Mouse (Mus musculus) kidney, embryonic 15.5 days (tissue): ENCODE measurements around the gene Ankle1. TPM values are rescaled to one million over a fixed set of nuclear protein-coding genes. Genes with fewer than 3 reads are reported as not detected.

Experiments used
- ATAC-seq: fragments of 200-750 bp; cut with Nextera tagmentation; replicated peaks from 2 replicates; pipeline ENCODE4 v1.8.0; 2017; ENCODE audit warnings: moderate TSS enrichment; ENCODE audit not compliant: low FRiP score
- H3K27ac ChIP-seq: fragments of 300-500 bp; sonication (generic); 2 replicates; pipeline ENCODE4 v1.5.1; 2015; ENCODE audit warnings: mild to moderate bottlenecking, inconsistent platforms
- H3K27me3 ChIP-seq: fragments of 300-500 bp; sonication (generic); 2 replicates; pipeline ENCODE4 v1.6.1; 2015; ENCODE audit warnings: inconsistent platforms
- H3K36me3 ChIP-seq: fragments of 300-500 bp; sonication (generic); 2 replicates; pipeline ENCODE4 v1.6.1; 2015; ENCODE audit warnings: inconsistent platforms
- H3K4me1 ChIP-seq: fragments of 300-500 bp; sonication (generic); 2 replicates; pipeline ENCODE4 v1.6.1; 2015; ENCODE audit warnings: inconsistent platforms
- H3K4me2 ChIP-seq: fragments of 300-500 bp; sonication (generic); 2 replicates; pipeline ENCODE4 v1.6.1; 2015; ENCODE audit warnings: moderate library complexity, mild to moderate bottlenecking, inconsistent platforms
- H3K4me3 ChIP-seq: fragments of 300-500 bp; sonication (generic); replicated peaks from 2 replicates; pipeline ENCODE4 v1.5.1; 2015; ENCODE audit warnings: mild to moderate bottlenecking, inconsistent platforms
- H3K9ac ChIP-seq: fragments of 300-500 bp; sonication (generic); 2 replicates; pipeline ENCODE4 v1.6.1; 2015; ENCODE audit warnings: mild to moderate bottlenecking, inconsistent platforms
- H3K9me3 ChIP-seq: fragments of 300-500 bp; sonication (generic); replicated peaks from 2 replicates; pipeline ENCODE4 v1.6.1; 2016; ENCODE audit warnings: inconsistent platforms
- WGBS: fragments of 180-500 bp; shearing (Covaris S2); methylation state at CpG from one replicate; pipeline ENCODE4 v1.1.7; 2015; ENCODE audit warnings: mixed read lengths; 5-methylcytosine and 5-hydroxymethylcytosine counted together
- polyA plus RNA-seq: library from polyadenylated mRNA; unstranded; fragments of >200 nt; fragmentation: Nextera tagmentation; extraction: Ambion mirVana; gene quantifications from 2 replicates; pipeline ENCODE4 v1.2.1, GENCODE M21; 2015

Gene Ankle1
- polyA plus RNA-seq, result 46.7 and 57.1 TPM in 2 replicates

GRCm38 (mm10) chr8:71405401-71406098 lies at the start of gene Ankle1:
TSS of gene Ankle1 (plus strand) at chr8:71406010.
- Histone ChIP-seq H3K36me3 (peaks cover 39% of the 10 kb centered on the region), H3K4me3 (peak within 1 kb of the TSS; percentile 71), H3K4me1 (peaks cover 32% of the 10 kb centered on the region), H3K9ac (peak within 1 kb of the TSS; percentile 65), H3K27ac (peak within 1 kb of the TSS; percentile 80), H3K9me3 (no peaks in the 10 kb centered on the region), H3K4me2 (peak within 1 kb of the TSS; percentile 92), H3K27me3 (no peaks in the 10 kb centered on the region)
- peak; percentile 89 for ATAC-seq
- WGBS, result 17% methylated on average over 33 of the region's 33 CpGs

- WGBS, result 81% methylated on average over 3 of the region's 3 CpGs
- Histone ChIP-seq H3K27me3 (no peaks in the 10 kb centered on the region), H3K9ac (no peak overlapping the region), H3K36me3 (peaks cover 83% of the 10 kb centered on the region), H3K27ac (no peak overlapping the region), H3K4me1 (no peaks in the 10 kb centered on the region), H3K4me2 (no peak overlapping the region), H3K4me3 (no peak overlapping the region), H3K9me3 (no peaks in the 10 kb centered on the region)
- no peak for ATAC-seq
These were observed 47.8 kb upstream of the Ankle1 start for GRCm38 (mm10) chr8:71358026-71358425.

GRCm38 (mm10) chr8:71366771-71367528 lies 38.9 kb upstream of the Ankle1 start, which contains the start of gene Use1:
TSS of gene Use1 (plus strand) at chr8:71366848.
- under 1% methylated on average over 56 of the region's 56 CpGs for WGBS
- Histone ChIP-seq H3K27me3 (no peaks in the 10 kb centered on the region), H3K27ac (peak within 1 kb of the TSS; percentile 95), H3K9ac (peak within 1 kb of the TSS; percentile 65), H3K4me2 (peak within 1 kb of the TSS; percentile 84), H3K36me3 (peaks cover 18% of the 10 kb centered on the region), H3K4me3 (peak within 1 kb of the TSS; percentile 71), H3K9me3 (no peaks in the 10 kb centered on the region), H3K4me1 (peaks cover 29% of the 10 kb centered on the region)
- peak; percentile 85 for ATAC-seq

- ATAC-seq, result no peak; the same call in 1 of the 2 replicates
- Histone ChIP-seq H3K27ac (peak overlapping the region; percentile 95), H3K9me3 (no peaks in the 10 kb centered on the region), H3K4me1 (peaks cover 31% of the 10 kb centered on the region), H3K27me3 (no peaks in the 10 kb centered on the region), H3K36me3 (peaks cover 24% of the 10 kb centered on the region), H3K4me3 (peak overlapping the region; percentile 71), H3K4me2 (peak overlapping the region; percentile 84), H3K9ac (peak overlapping the region; percentile 65)
- WGBS, result 44% methylated on average over 17 of the region's 17 CpGs
These were observed 38.2 kb upstream of the Ankle1 start for GRCm38 (mm10) chr8:71367529-71368176.

- Histone ChIP-seq H3K27ac (peak overlapping the region; percentile 95; the same call in 1 of the 2 replicates), H3K9ac (no peak overlapping the region), H3K9me3 (no peaks in the 10 kb centered on the region), H3K27me3 (no peaks in the 10 kb centered on the region), H3K36me3 (peaks cover 31% of the 10 kb centered on the region), H3K4me1 (peaks cover 31% of the 10 kb centered on the region), H3K4me3 (peak overlapping the region; percentile 71), H3K4me2 (peak overlapping the region; percentile 84)
- no peak for ATAC-seq
These were observed 37.4 kb upstream of the Ankle1 start for GRCm38 (mm10) chr8:71368366-71368765.

GRCm38 (mm10) chr8:71369040-71369718 lies 36.6 kb upstream of the Ankle1 start:
- peaks cover 39% of the 10 kb centered on the region for H3K36me3 ChIP-seq
- no peak for ATAC-seq
- no peak overlapping the region for H3K9ac ChIP-seq
- 94% methylated on average over 10 of the region's 10 CpGs for WGBS
- peaks cover 31% of the 10 kb centered on the region for H3K4me1 ChIP-seq
- no peaks in the 10 kb centered on the region for H3K27me3 ChIP-seq
- H3K9me3 ChIP-seq, result no peaks in the 10 kb centered on the region
- H3K27ac ChIP-seq, result no peak overlapping the region
- H3K4me3 ChIP-seq, result no peak overlapping the region
- no peak overlapping the region for H3K4me2 ChIP-seq

GRCm38 (mm10) chr8:71370711-71371235 lies 35.0 kb upstream of the Ankle1 start:
- no peak for ATAC-seq
- peaks cover 46% of the 10 kb centered on the region for H3K4me1 ChIP-seq
- H3K27me3 ChIP-seq, result no peaks in the 10 kb centered on the region
- peak overlapping the region; percentile 64 for H3K4me2 ChIP-seq
- no peaks in the 10 kb centered on the region for H3K9me3 ChIP-seq
- H3K9ac ChIP-seq, result 0 out of 2 replicates have a peak overlapping the region, but pooled peaks have one; percentile 22
- H3K27ac ChIP-seq, result peak overlapping the region; percentile 90
- 18% methylated on average over 5 of the region's 5 CpGs for WGBS
- peaks cover 55% of the 10 kb centered on the region for H3K36me3 ChIP-seq
- peak overlapping the region; percentile 64 for H3K4me3 ChIP-seq

GRCm38 (mm10) chr8:71371236-71371848 lies 34.5 kb upstream of the Ankle1 start, which contains the start of gene Ocel1:
TSS of gene Ocel1 (plus strand) at chr8:71371298.
- peak within 1 kb of the TSS; percentile 64 for H3K4me2 ChIP-seq
- H3K9ac ChIP-seq, result 0 out of 2 replicates have a peak within 1 kb of the TSS, but pooled peaks have one; percentile 42
- peaks cover 61% of the 10 kb centered on the region for H3K36me3 ChIP-seq
- peaks cover 48% of the 10 kb centered on the region for H3K4me1 ChIP-seq
- no peaks in the 10 kb centered on the region for H3K9me3 ChIP-seq
- peak within 1 kb of the TSS; percentile 64 for H3K4me3 ChIP-seq
- no peaks in the 10 kb centered on the region for H3K27me3 ChIP-seq
- peak within 1 kb of the TSS; percentile 90 for H3K27ac ChIP-seq
- peak; percentile 84 for ATAC-seq
- WGBS, result 1% methylated on average over 68 of the region's 68 CpGs

GRCm38 (mm10) chr8:71372427-71372826 lies 33.4 kb upstream of the Ankle1 start:
- Histone ChIP-seq H3K4me1 (peaks cover 57% of the 10 kb centered on the region), H3K36me3 (peaks cover 72% of the 10 kb centered on the region), H3K4me2 (no peak overlapping the region), H3K9ac (no peak overlapping the region), H3K9me3 (no peaks in the 10 kb centered on the region), H3K27me3 (no peaks in the 10 kb centered on the region), H3K4me3 (no peak overlapping the region), H3K27ac (0 out of 2 replicates have a peak overlapping the region, but pooled peaks have one; percentile 90)
- 86% methylated on average over 12 of the region's 12 CpGs for WGBS
- no peak for ATAC-seq

GRCm38 (mm10) chr8:71373000-71373399 lies 32.8 kb upstream of the Ankle1 start:
- H3K27ac ChIP-seq, result no peak overlapping the region
- H3K4me1 ChIP-seq, result peaks cover 57% of the 10 kb centered on the region
- H3K9ac ChIP-seq, result no peak overlapping the region
- WGBS, result 97% methylated on average over 3 of the region's 3 CpGs
- H3K27me3 ChIP-seq, result no peaks in the 10 kb centered on the region
- H3K9me3 ChIP-seq, result no peaks in the 10 kb centered on the region
- peaks cover 77% of the 10 kb centered on the region for H3K36me3 ChIP-seq
- ATAC-seq, result no peak
- no peak overlapping the region for H3K4me3 ChIP-seq
- no peak overlapping the region for H3K4me2 ChIP-seq
